Mouse (Mus musculus): ENCODE measurements around the gene Pitpnm2.

GRCm38 (mm10) chr5:124173012-124173985 is 76.3 kb downstream of the Pitpnm2 start:
- no peak for TF ChIP-seq CTCF (IDR thresholded peaks at IDR 0.05; ENCODE audit: low read depth)
- no peak for TF ChIP-seq EP300 (IDR thresholded peaks at IDR 0.05; ENCODE audit: low read depth)

Data from liver, embryonic 14.5 days (tissue).